Mouse (Mus musculus) MEL (cell line): ENCODE data around the gene Nf1. TPM values are rescaled to one million over a fixed set of nuclear protein-coding genes. Genes with fewer than 3 reads are reported as not detected.

Source experiments
- DNase-seq: peaks from one replicate; pipeline ENCODE4 v3.0.0; 2011; ENCODE audit warnings: low read depth, low spot score
- H3K27ac ChIP-seq: 2 replicates; pipeline ENCODE4 v1.5.1; 2012; ENCODE audit warnings: low read depth, mild to moderate bottlenecking, control low read depth, low read length, moderate library complexity; ENCODE audit not compliant: control insufficient read depth
- H3K27me3 ChIP-seq, 2 experiments: fragments of 150-350 bp in 1 of 2; sonication (generic) in 1 of 2; 2 replicates each; pipeline ENCODE4 v1.6.1; 2012; ENCODE audit warnings: low read length in 2 of 2, mild to moderate bottlenecking in 2 of 2, improper control_type of control experiment in 1 of 2, moderate library complexity in 1 of 2; ENCODE audit not compliant: insufficient read depth in 2 of 2, control insufficient read depth in 1 of 2
- H3K36me3 ChIP-seq, 2 experiments: 2 replicates each; pipeline ENCODE4 v1.6.1; 2012 to 2014; ENCODE audit warnings: low read length in 2 of 2, improper control_type of control experiment in 1 of 2, inconsistent platforms in 1 of 2, mild to moderate bottlenecking in 1 of 2; ENCODE audit not compliant: insufficient read depth in 2 of 2, control insufficient read depth in 1 of 2
- H3K4me1 ChIP-seq, 2 experiments: fragments of 150-350 bp in 1 of 2; sonication (generic) in 1 of 2; 2 replicates each; pipeline ENCODE4 v1.6.1; 2012; ENCODE audit warnings: low read length in 2 of 2, improper control_type of control experiment in 1 of 2, mild to moderate bottlenecking in 1 of 2; ENCODE audit not compliant: insufficient read depth in 2 of 2, control insufficient read depth in 1 of 2
- H3K4me3 ChIP-seq, 2 experiments: fragments of 150-350 bp in 1 of 2; sonication (generic) in 1 of 2; 2 replicates each; pipeline ENCODE4 v1.5.1; 2012; ENCODE audit warnings: low read depth in 2 of 2, low read length in 2 of 2, mild to moderate bottlenecking in 2 of 2, moderate library complexity in 2 of 2, control low read depth in 1 of 2, improper control_type of control experiment in 1 of 2; ENCODE audit not compliant: control insufficient read depth in 1 of 2, insufficient read depth in 1 of 2
- H3K79me2 ChIP-seq: 2 replicates; pipeline ENCODE4 v1.6.1; 2012; ENCODE audit warnings: mild to moderate bottlenecking, low read length, moderate library complexity; ENCODE audit not compliant: control insufficient read depth, poor library complexity, insufficient read depth
- H3K9ac ChIP-seq: 2 replicates; pipeline ENCODE4 v1.6.1; 2012; ENCODE audit warnings: low read depth, mild to moderate bottlenecking, control low read depth, low read length, moderate library complexity; ENCODE audit not compliant: control insufficient read depth, poor library complexity, severe bottlenecking
- H3K9me3 ChIP-seq: fragments of 150-350 bp; sonication (generic); replicated peaks from 2 replicates; pipeline ENCODE4 v1.6.1; 2012; ENCODE audit warnings: mild to moderate bottlenecking, low read length, improper control_type of control experiment, moderate library complexity; ENCODE audit not compliant: insufficient read depth
- BHLHE40 ChIP-seq: IDR thresholded peaks from 2 replicates; pipeline ENCODE4 v1.6.1; 2012; ENCODE audit warnings: low read depth, mild to moderate bottlenecking, inconsistent platforms, low read length, improper control_type of control experiment, borderline replicate concordance
- CHD1 ChIP-seq: IDR thresholded peaks from 2 replicates; pipeline ENCODE4 v1.6.1; 2012; ENCODE audit warnings: low read depth, mild to moderate bottlenecking, inconsistent platforms, low read length, improper control_type of control experiment
- EP300 ChIP-seq, 2 experiments: IDR thresholded peaks; 2 replicates each; pipeline ENCODE4 v1.6.1; 2011; ENCODE audit warnings: improper control_type of control experiment in 2 of 2, low read length in 2 of 2, low read depth in 1 of 2, mild to moderate bottlenecking in 1 of 2
- ETS1 ChIP-seq: IDR thresholded peaks from 2 replicates; pipeline ENCODE4 v1.6.1; 2012; ENCODE audit warnings: low read depth, mild to moderate bottlenecking, inconsistent platforms, low read length, improper control_type of control experiment, moderate library complexity
- GATA1 ChIP-seq: IDR thresholded peaks from 2 replicates; pipeline ENCODE4 v1.6.1; 2011; ENCODE audit warnings: low read depth, low read length, improper control_type of control experiment
- JUND ChIP-seq: IDR thresholded peaks from 2 replicates; pipeline ENCODE4 v1.6.1; 2011; ENCODE audit warnings: low read depth, mild to moderate bottlenecking, improper control_type of control experiment, low read length
- MAFK ChIP-seq: IDR thresholded peaks from 2 replicates; pipeline ENCODE4 v1.6.1; 2011; ENCODE audit warnings: low read depth, mild to moderate bottlenecking, low read length, improper control_type of control experiment, borderline replicate concordance
- MAX ChIP-seq: IDR thresholded peaks from 2 replicates; pipeline ENCODE4 v1.6.1; 2011; ENCODE audit warnings: low read length, improper control_type of control experiment
- MAZ ChIP-seq: IDR thresholded peaks from 2 replicates; pipeline ENCODE4 v1.6.1; 2012; ENCODE audit warnings: low read depth, mild to moderate bottlenecking, inconsistent platforms, low read length, improper control_type of control experiment
- MXI1 ChIP-seq: IDR thresholded peaks from 2 replicates; pipeline ENCODE4 v1.6.1; 2011; ENCODE audit warnings: mild to moderate bottlenecking, low read depth, low read length, improper control_type of control experiment
- MYC ChIP-seq: IDR thresholded peaks from 2 replicates; pipeline ENCODE4 v1.6.1; 2011; ENCODE audit warnings: low read depth, mild to moderate bottlenecking, low read length, improper control_type of control experiment, moderate library complexity
- NRF1 ChIP-seq: IDR thresholded peaks from 2 replicates; pipeline ENCODE4 v1.6.1; 2014; ENCODE audit warnings: low read depth, mild to moderate bottlenecking, inconsistent platforms, low read length, improper control_type of control experiment, moderate library complexity; ENCODE audit not compliant: poor library complexity, insufficient read depth, severe bottlenecking
- POLR2AphosphoS2 ChIP-seq: IDR thresholded peaks from 2 replicates; pipeline ENCODE4 v1.6.1; 2011; ENCODE audit warnings: low read length, improper control_type of control experiment
- RCOR1 ChIP-seq: IDR thresholded peaks from 2 replicates; pipeline ENCODE4 v1.6.1; 2012; ENCODE audit warnings: low read depth, mild to moderate bottlenecking, inconsistent platforms, low read length, improper control_type of control experiment
- SIN3A ChIP-seq: IDR thresholded peaks from 2 replicates; pipeline ENCODE4 v1.6.1; 2012; ENCODE audit warnings: low read length, improper control_type of control experiment, inconsistent platforms
- SMC3 ChIP-seq: IDR thresholded peaks from 2 replicates; pipeline ENCODE4 v1.6.1; 2011; ENCODE audit warnings: low read depth, low read length, improper control_type of control experiment
- TAL1 ChIP-seq: IDR thresholded peaks from 2 replicates; pipeline ENCODE4 v1.6.1; 2012; ENCODE audit warnings: mild to moderate bottlenecking, inconsistent platforms, low read length, moderate library complexity, mixed read lengths
- TBP ChIP-seq: IDR thresholded peaks from 2 replicates; pipeline ENCODE4 v1.8.0; 2011; ENCODE audit warnings: low read depth, low read length, improper control_type of control experiment
- TCF12 ChIP-seq: IDR thresholded peaks from 2 replicates; pipeline ENCODE4 v1.6.1; 2014; ENCODE audit warnings: low read depth, mild to moderate bottlenecking, inconsistent platforms, low read length, improper control_type of control experiment, moderate library complexity
- UBTF ChIP-seq: IDR thresholded peaks from 2 replicates; pipeline ENCODE4 v1.6.1; 2012; ENCODE audit warnings: low read depth, mild to moderate bottlenecking, inconsistent platforms, low read length, improper control_type of control experiment, moderate library complexity, borderline replicate concordance; ENCODE audit not compliant: insufficient read depth
- USF1 ChIP-seq: IDR thresholded peaks from 2 replicates; pipeline ENCODE4 v1.6.1; 2014; ENCODE audit warnings: low read depth, mild to moderate bottlenecking, inconsistent platforms, low read length, improper control_type of control experiment, moderate library complexity
- ZMIZ1 ChIP-seq: IDR thresholded peaks from 2 replicates; pipeline ENCODE4 v1.6.1; 2012; ENCODE audit warnings: low read depth, mild to moderate bottlenecking, inconsistent platforms, low read length, improper control_type of control experiment, moderate library complexity
- ZNF384 ChIP-seq: IDR thresholded peaks from 2 replicates; pipeline ENCODE4 v1.6.1; 2012; ENCODE audit warnings: low read depth, mild to moderate bottlenecking, inconsistent platforms, low read length, improper control_type of control experiment
- polyA plus RNA-seq, 2 experiments: library from polyadenylated mRNA; stranded (reverse) in 1 of 2; unstranded in 1 of 2; fragments of >175 nt in 1 of 2; fragments of >200 nt in 1 of 2; gene quantifications; 2 replicates each; pipeline versions ENCODE4 v1.2.1 to v1.2.4; 2012; ENCODE audit warnings: low replicate concordance in 2 of 2, low read depth in 1 of 2; ENCODE audit not compliant: insufficient read length in 2 of 2, insufficient read depth in 1 of 2, missing spikeins in 1 of 2
- total RNA-seq: library from RNA; depleted of rRNA; stranded (reverse); fragments of 300-350 nt; gene quantifications from 2 replicates; pipeline ENCODE4 v1.2.3, GENCODE M21; 2012

Gene Nf1
- total and polyA plus RNA-seq, 3 experiments = 13.2 to 108 (median 20.3) TPM

GRCm38 (mm10) chr11:79296167-79296566, 43.3 kb upstream of the Nf1 start (continued):
- peak; percentile 92 for TF ChIP-seq SMC3

GRCm38 (mm10) chr11:79296856-79297491, 42.5 kb upstream of the Nf1 start, which contains the start of gene Gm9964:
Gm9964 (minus strand) TSS chr11:79296906.
- no peaks in the 10 kb centered on the region for H3K9me3 ChIP-seq
- TF ChIP-seq MAFK = peak; percentile 77; the same call in 1 of the 2 replicates
- peak; percentile 94 for TF ChIP-seq BHLHE40
- TF ChIP-seq EP300 (IDR thresholded peaks at IDR 0.05; ENCODE audit: low read depth in 1 of 2, low read length in 2 of 2) = peak; percentile 91 to 95
- TF ChIP-seq MXI1 = peak; percentile 70
- peak; percentile 89 for TF ChIP-seq TCF12
- peak; percentile 54 for TF ChIP-seq ZNF384
- TF ChIP-seq POLR2AphosphoS2 = no peak
- TF ChIP-seq TAL1 = peak; percentile 93
- peak; percentile 95 for TF ChIP-seq RCOR1
- TF ChIP-seq MYC = peak; percentile 85
- TF ChIP-seq NRF1 = no peak
- TF ChIP-seq ETS1 = peak; percentile 96
- peak; percentile 67; the same call in 1 of the 2 replicates for TF ChIP-seq MAZ
- TF ChIP-seq USF1 = no peak
- peak; percentile 74 for TF ChIP-seq SIN3A
- TF ChIP-seq GATA1 = peak; percentile 86
- 0 out of 2 replicates have a peak, but pooled peaks have one; percentile 33 for TF ChIP-seq TBP
- no peak for TF ChIP-seq UBTF
- no peak for TF ChIP-seq ZMIZ1
- TF ChIP-seq SMC3 = no peak
- peak; percentile 58; the same call in 1 of the 2 replicates for TF ChIP-seq MAX
- TF ChIP-seq CHD1 = no peak
- no peak for TF ChIP-seq JUND
- H3K4me3 ChIP-seq = no peak within 1 kb of the TSS
- 0 out of 2 replicates have a peak within 1 kb of the TSS, but pooled peaks have one; percentile 1 for H3K9ac ChIP-seq
- H3K79me2 ChIP-seq = no peaks in the 10 kb centered on the region
- H3K27ac ChIP-seq = peak within 1 kb of the TSS; percentile 60
- peaks cover 0 to 19% of the 10 kb centered on the region in 2 experiments; a peak in 2 of 4 replicates for H3K36me3 ChIP-seq
- DNase-seq = peak; percentile 90
- H3K4me1 ChIP-seq = peaks cover 20 to 29% of the 10 kb centered on the region in 2 experiments
- H3K27me3 ChIP-seq = no peaks in the 10 kb centered on the region
